Mouse (Mus musculus) G1E (cell line): ENCODE measurements around the gene Dnajc28.

Source experiments
- CTCF ChIP-seq: IDR thresholded peaks from 2 replicates; pipeline ENCODE4 v1.5.1; 2012; ENCODE audit warnings: low read depth, low read length, inconsistent platforms, mixed read lengths
- GATA1 ChIP-seq: IDR thresholded peaks from 2 replicates; pipeline ENCODE4 v1.6.1; 2012; ENCODE audit warnings: borderline replicate concordance, low read length, inconsistent platforms, mixed read lengths
- GATA2 ChIP-seq: IDR thresholded peaks from 2 replicates; pipeline ENCODE4 v1.6.1; 2012; ENCODE audit warnings: low read depth, low read length, inconsistent platforms, borderline replicate concordance
- TAL1 ChIP-seq: conservative IDR thresholded peaks from 2 replicates; pipeline ENCODE4 v1.6.1; 2012; ENCODE audit warnings: low read depth, low read length, inconsistent platforms, mixed read lengths

- no peak for TF ChIP-seq CTCF
- TF ChIP-seq GATA1, result no peak
- no peak for TF ChIP-seq GATA2
- TF ChIP-seq TAL1, result no peak
These were observed 13.6 kb upstream of the Dnajc28 start for GRCm38 (mm10) chr16:91632439-91632838.
